ENCODE assay signal across 13 mouse cellular contexts in genomic region chr4:134863937-134864729, GRCm38 (mm10). TPM values are rescaled to one million over a fixed set of nuclear protein-coding genes. Genes with fewer than 3 reads are reported as not detected.
A peak's percentile ranks its signal among the peaks of the same experiment; 100 is the strongest.
DNase-seq lines count a peak whose midpoint lies in the region; ATAC-seq and TF ChIP-seq lines count a peak whose summit lies in the region.
"Had no signal": no experiment of that assay in that cellular context is flagged by ENCODE, and none has a peak within 500 bp of the region (broad histone marks: within the 10 kb centered on the region; RNA-seq: fewer than 3 reads in every experiment).

Gene Rhd (plus strand): TSS chr4:134864536.

- no peaks in the 10 kb centered on the region for H3K9me3 ChIP-seq in forebrain, embryonic 11.5 days (ENCODE audit: control insufficient read depth, low read length)
- no peaks in the 10 kb centered on the region for H3K9me3 ChIP-seq in forebrain, postnatal 0 days (ENCODE audit: low read length)
- H3K9me3 ChIP-seq in midbrain, embryonic 11.5 days (ENCODE audit: control insufficient read depth, low read length), result no peaks in the 10 kb centered on the region
- H3K9me3 ChIP-seq in midbrain, embryonic 15.5 days, result no peaks in the 10 kb centered on the region
- no peaks in the 10 kb centered on the region for H3K9me3 ChIP-seq in limb, embryonic 11.5 days (ENCODE audit: control insufficient read depth, low read length)
- H3K9me3 ChIP-seq: forebrain, embryonic 13.5 days; midbrain, embryonic 12.5 days had no signal

- TF ChIP-seq CTCF in forebrain, postnatal 0 days (IDR thresholded peaks at IDR 0.05; ENCODE audit: low read depth), result no peak

- ATAC-seq in forebrain, embryonic 11.5 days (replicated peaks; ENCODE audit: low FRiP score), result no peak
- ATAC-seq in forebrain, postnatal 0 days, result no peak
- no peak for ATAC-seq in midbrain, embryonic 11.5 days (ENCODE audit: low FRiP score)
- ATAC-seq in midbrain, embryonic 15.5 days (replicated peaks), result no peak
- no peak for ATAC-seq in limb, embryonic 11.5 days (ENCODE audit: insufficient number of reproducible peaks, low FRiP score, low TSS enrichment, low read depth)
- ATAC-seq: forebrain, embryonic 13.5 days had no signal

- no peak for DNase-seq in forebrain, embryonic 11.5 days (ENCODE audit: low spot score)
- DNase-seq in forebrain, postnatal 0 days, result no peak
- DNase-seq in midbrain, embryonic 11.5 days (ENCODE audit: low spot score, missing footprints), result peak; percentile 28
- DNase-seq in limb, embryonic 11.5 days (ENCODE audit: low spot score), result no peak
- peak; percentile 61 to 73 for DNase-seq in spleen, postnatal 36 days (ENCODE audit: low spot score in 2 of 2)
- DNase-seq in retina, embryonic 14.5 days (ENCODE audit: low spot score), result no peak
- no peak for DNase-seq in frontal cortex, postnatal 14 days (ENCODE audit: low spot score in 2 of 2)
- DNase-seq: cerebellum, postnatal 10 days had no signal

- no peak within 1 kb of the TSS for H3K27ac ChIP-seq in forebrain, embryonic 11.5 days (ENCODE audit: low read depth, low read length)
- H3K27ac ChIP-seq in forebrain, postnatal 0 days (ENCODE audit: low read depth, low read length), result no peak within 1 kb of the TSS
- no peak within 1 kb of the TSS for H3K27ac ChIP-seq in midbrain, embryonic 11.5 days (ENCODE audit: low read depth, low read length)
- no peak within 1 kb of the TSS for H3K27ac ChIP-seq in midbrain, embryonic 15.5 days
- no peak within 1 kb of the TSS for H3K27ac ChIP-seq in limb, embryonic 11.5 days (replicated peaks; ENCODE audit: low read depth, low read length)
- H3K27ac ChIP-seq: forebrain, embryonic 13.5 days; midbrain, embryonic 12.5 days had no signal

- H3K9ac ChIP-seq in forebrain, embryonic 11.5 days (ENCODE audit: low read length), result no peak within 1 kb of the TSS; the same call in 1 of the 2 replicates
- no peak within 1 kb of the TSS for H3K9ac ChIP-seq in forebrain, postnatal 0 days
- no peak within 1 kb of the TSS for H3K9ac ChIP-seq in midbrain, embryonic 11.5 days (ENCODE audit: low read length)
- no peak within 1 kb of the TSS for H3K9ac ChIP-seq in midbrain, embryonic 15.5 days
- H3K9ac ChIP-seq in limb, embryonic 11.5 days (ENCODE audit: low read length), result no peak within 1 kb of the TSS
- H3K9ac ChIP-seq: forebrain, embryonic 13.5 days; midbrain, embryonic 12.5 days had no signal

- WGBS in forebrain, embryonic 11.5 days, result 75% methylated on average over 14 of the region's 14 CpGs
- 68% methylated on average over 14 of the region's 14 CpGs for WGBS in forebrain, postnatal 0 days
- 74% methylated on average over 14 of the region's 14 CpGs for WGBS in midbrain, embryonic 11.5 days
- 73% methylated on average over 14 of the region's 14 CpGs for WGBS in midbrain, embryonic 15.5 days
- WGBS in limb, embryonic 11.5 days, result 71% methylated on average over 14 of the region's 14 CpGs

- H3K27me3 ChIP-seq in forebrain, embryonic 11.5 days (ENCODE audit: control insufficient read depth, insufficient read depth, low read length), result peaks cover 5% of the 10 kb centered on the region
- H3K27me3 ChIP-seq in forebrain, postnatal 0 days (ENCODE audit: insufficient read depth, low read length), result peaks cover 4% of the 10 kb centered on the region; the same call in 1 of the 2 replicates
- H3K27me3 ChIP-seq in midbrain, embryonic 11.5 days (ENCODE audit: control insufficient read depth, insufficient read depth, low read length), result peaks cover 4% of the 10 kb centered on the region; the same call in 1 of the 2 replicates
- H3K27me3 ChIP-seq in midbrain, embryonic 15.5 days (replicated peaks), result peaks cover 8% of the 10 kb centered on the region
- H3K27me3 ChIP-seq in limb, embryonic 11.5 days (ENCODE audit: control insufficient read depth, insufficient read depth, low read length), result peaks cover 8% of the 10 kb centered on the region

- no peaks in the 10 kb centered on the region for H3K36me3 ChIP-seq in forebrain, embryonic 11.5 days (ENCODE audit: control insufficient read depth, insufficient read depth, low read length)
- no peaks in the 10 kb centered on the region for H3K36me3 ChIP-seq in forebrain, postnatal 0 days (ENCODE audit: insufficient read depth)
- H3K36me3 ChIP-seq in midbrain, embryonic 11.5 days (ENCODE audit: control insufficient read depth, insufficient read depth, low read length), result no peaks in the 10 kb centered on the region
- no peaks in the 10 kb centered on the region for H3K36me3 ChIP-seq in midbrain, embryonic 15.5 days (replicated peaks)
- no peaks in the 10 kb centered on the region for H3K36me3 ChIP-seq in limb, embryonic 11.5 days (ENCODE audit: control insufficient read depth, insufficient read depth, low read length)
- H3K36me3 ChIP-seq: midbrain, embryonic 12.5 days had no signal

- H3K4me1 ChIP-seq in forebrain, embryonic 11.5 days (replicated peaks; ENCODE audit: control insufficient read depth, insufficient read depth, low read length), result no peaks in the 10 kb centered on the region
- no peaks in the 10 kb centered on the region for H3K4me1 ChIP-seq in forebrain, postnatal 0 days (ENCODE audit: insufficient read depth)
- H3K4me1 ChIP-seq in midbrain, embryonic 11.5 days (ENCODE audit: control insufficient read depth, insufficient read depth, low read length), result no peaks in the 10 kb centered on the region
- no peaks in the 10 kb centered on the region for H3K4me1 ChIP-seq in midbrain, embryonic 15.5 days
- peaks cover 4% of the 10 kb centered on the region; the same call in 1 of the 2 replicates for H3K4me1 ChIP-seq in limb, embryonic 11.5 days (ENCODE audit: control insufficient read depth, insufficient read depth, low read length)
- H3K4me1 ChIP-seq: forebrain, embryonic 13.5 days; midbrain, embryonic 12.5 days had no signal

- H3K4me3 ChIP-seq in forebrain, embryonic 11.5 days (ENCODE audit: low read depth, low read length), result peak within 1 kb of the TSS; percentile 7; the same call in 1 of the 2 replicates
- H3K4me3 ChIP-seq in forebrain, postnatal 0 days (ENCODE audit: low read depth, low read length), result no peak within 1 kb of the TSS
- no peak within 1 kb of the TSS for H3K4me3 ChIP-seq in midbrain, embryonic 11.5 days (ENCODE audit: low read depth, low read length)
- H3K4me3 ChIP-seq in midbrain, embryonic 15.5 days, result no peak within 1 kb of the TSS
- H3K4me3 ChIP-seq in limb, embryonic 11.5 days (ENCODE audit: low read depth, low read length), result no peak within 1 kb of the TSS
- H3K4me3 ChIP-seq: forebrain, embryonic 13.5 days; midbrain, embryonic 12.5 days had no signal

- no peak within 1 kb of the TSS for H3K4me2 ChIP-seq in forebrain, embryonic 11.5 days (ENCODE audit: low read depth, low read length, severe bottlenecking)
- no peak within 1 kb of the TSS for H3K4me2 ChIP-seq in forebrain, postnatal 0 days (ENCODE audit: low read depth)
- no peak within 1 kb of the TSS for H3K4me2 ChIP-seq in midbrain, embryonic 11.5 days
- no peak within 1 kb of the TSS for H3K4me2 ChIP-seq in midbrain, embryonic 15.5 days
- no peak within 1 kb of the TSS for H3K4me2 ChIP-seq in limb, embryonic 11.5 days (ENCODE audit: low read depth, severe bottlenecking)
- H3K4me2 ChIP-seq: forebrain, embryonic 13.5 days; midbrain, embryonic 12.5 days had no signal

RNA-seq across cellular contexts. Expression of gene Rhd, which starts in this region (rescaled TPM):
- 15.9 and 21.6 TPM in 2 replicates for polyA plus RNA-seq in forebrain, embryonic 11.5 days (2014; fragmentation: Nextera tagmentation; extraction: Ambion mirVana)
- 0.19 and 0.38 TPM in 2 replicates for total RNA-seq in forebrain, postnatal 0 days (2014; rRNA removed)
- polyA plus RNA-seq in forebrain, postnatal 0 days (2015; fragmentation: Nextera tagmentation; extraction: Ambion mirVana), result 0.14 and 0.70 TPM in 2 replicates
- polyA plus RNA-seq in midbrain, embryonic 11.5 days (2014; fragmentation: Nextera tagmentation; extraction: Ambion mirVana), result 19.2 and 21.3 TPM in 2 replicates
- 0.98 and 1.1 TPM in 2 replicates for polyA plus RNA-seq in midbrain, embryonic 15.5 days (2015; fragmentation: Nextera tagmentation; extraction: Ambion mirVana)
- 12.6 and 14.8 TPM in 2 replicates for polyA plus RNA-seq in limb, embryonic 11.5 days (2014; fragmentation: Nextera tagmentation; extraction: Ambion mirVana)
- total RNA-seq: granulocyte monocyte progenitor cell, adult 5-6 weeks; neutrophil, adult 5-6 weeks had no signal

Comparison
In these comparisons a context has a peak if more than half of its experiments do, and no peak if none do; other contexts are left out.
1. DNase-seq: peak in midbrain, embryonic 11.5 days (single experiment) and spleen, postnatal 36 days (2 of 2); none in forebrain, embryonic 11.5 days (single experiment), forebrain, postnatal 0 days (single experiment), limb, embryonic 11.5 days (single experiment), retina, embryonic 14.5 days (single experiment) and frontal cortex, postnatal 14 days (0 of 2).